Mouse (Mus musculus) bone marrow macrophage, adult 2 months (primary cell): ENCODE data around the gene Gm20431.

ENCODE experiments used
- CTCF ChIP-seq: IDR thresholded peaks from 2 replicates; pipeline ENCODE4 v1.5.1; 2012; ENCODE audit warnings: low read depth, mild to moderate bottlenecking, low read length, moderate library complexity
- POLR2A ChIP-seq: IDR thresholded peaks from 2 replicates; pipeline ENCODE4 v1.6.1; 2012; ENCODE audit warnings: mild to moderate bottlenecking, low read depth, low read length, borderline replicate concordance

GRCm38 (mm10) chr2:167569934-167570651 lies 91.2 kb downstream of the Gm20431 start:
- TF ChIP-seq CTCF (no peak), POLR2A (no peak)
